Mouse (Mus musculus): ENCODE data around the gene Rgsl1. TPM values are rescaled to one million over a fixed set of nuclear protein-coding genes. Genes with fewer than 3 reads are reported as not detected.
"Not testable (repeated sequence)": the region's sequence is repeated elsewhere in the genome, so short reads cannot be mapped to it uniquely, and the experiment has no call there.

Gene Rgsl1
- polyA plus RNA-seq, 1 experiment from 2014 or later = 0.12 TPM

- Histone ChIP-seq H3K4me1 (no peaks in the 10 kb centered on the region), H3K9ac (no peak overlapping the region), H3K36me3 (no peaks in the 10 kb centered on the region), H3K9me3 (replicated peaks) (no peaks in the 10 kb centered on the region), H3K4me2 (replicated peaks) (no peak overlapping the region), H3K4me3 (no peak overlapping the region), H3K27ac (no peak overlapping the region), H3K27me3 (no peaks in the 10 kb centered on the region)
- no peak for ATAC-seq (ENCODE audit: low FRiP score)
- WGBS = 78% methylated on average over 10 of the region's 10 CpGs
Observed at GRCm38 (mm10) chr1:153769998-153770775, 73.8 kb downstream of the Rgsl1 start.

GRCm38 (mm10) chr1:153769571-153769970, 74.4 kb downstream of the Rgsl1 start:
- not testable (repeated sequence) for H3K4me1 ChIP-seq; H3K4me3 ChIP-seq; H3K9me3 ChIP-seq (replicated peaks); H3K27ac ChIP-seq; ATAC-seq (ENCODE audit: low FRiP score); H3K36me3 ChIP-seq; H3K4me2 ChIP-seq (replicated peaks); H3K9ac ChIP-seq; H3K27me3 ChIP-seq
- 73% methylated on average over 6 of the region's 6 CpGs for WGBS

GRCm38 (mm10) chr1:153768465-153768864, 75.5 kb downstream of the Rgsl1 start:
- no peak for ATAC-seq (ENCODE audit: low FRiP score)
- Histone ChIP-seq H3K4me3 (no peak overlapping the region), H3K4me2 (replicated peaks) (no peak overlapping the region), H3K27ac (no peak overlapping the region), H3K9ac (no peak overlapping the region), H3K9me3 (replicated peaks) (no peaks in the 10 kb centered on the region), H3K4me1 (no peaks in the 10 kb centered on the region), H3K27me3 (no peaks in the 10 kb centered on the region), H3K36me3 (no peaks in the 10 kb centered on the region)
- WGBS = 93% methylated on average over 5 of the region's 5 CpGs

GRCm38 (mm10) chr1:153767281-153767680, 76.7 kb downstream of the Rgsl1 start:
- Histone ChIP-seq H3K4me2 (replicated peaks) (no peak overlapping the region), H3K27ac (no peak overlapping the region), H3K9ac (no peak overlapping the region), H3K27me3 (no peaks in the 10 kb centered on the region), H3K9me3 (replicated peaks) (no peaks in the 10 kb centered on the region), H3K4me1 (no peaks in the 10 kb centered on the region), H3K36me3 (no peaks in the 10 kb centered on the region), H3K4me3 (no peak overlapping the region)
- no peak for ATAC-seq (ENCODE audit: low FRiP score)
- 100% methylated on average over 1 of the region's 1 CpGs for WGBS

- ATAC-seq (ENCODE audit: low FRiP score) = no peak
- no peak overlapping the region for H3K27ac ChIP-seq
- WGBS = 45% methylated on average over 8 of the region's 8 CpGs
Observed at GRCm38 (mm10) chr1:153766298-153766697, 77.6 kb downstream of the Rgsl1 start.

GRCm38 (mm10) chr1:153764136-153764535, 79.8 kb downstream of the Rgsl1 start:
- no peaks in the 10 kb centered on the region for H3K4me1 ChIP-seq
- no peak for ATAC-seq (ENCODE audit: low FRiP score)
- no peaks in the 10 kb centered on the region for H3K27me3 ChIP-seq
- H3K4me3 ChIP-seq = no peak overlapping the region
- WGBS = 91% methylated on average over 11 of the region's 11 CpGs
- H3K4me2 ChIP-seq (replicated peaks) = no peak overlapping the region
- no peaks in the 10 kb centered on the region for H3K9me3 ChIP-seq (replicated peaks)
- H3K27ac ChIP-seq = no peak overlapping the region
- H3K9ac ChIP-seq = no peak overlapping the region
- H3K36me3 ChIP-seq = peaks cover 24% of the 10 kb centered on the region

More at GRCm38 (mm10) chr1:153766298-153766697, 77.6 kb downstream of the Rgsl1 start:
- H3K4me2 ChIP-seq (replicated peaks) = no peak overlapping the region
- H3K36me3 ChIP-seq = peaks cover 8% of the 10 kb centered on the region
- no peak overlapping the region for H3K4me3 ChIP-seq
- no peak overlapping the region for H3K9ac ChIP-seq
- no peaks in the 10 kb centered on the region for H3K9me3 ChIP-seq (replicated peaks)
- no peaks in the 10 kb centered on the region for H3K4me1 ChIP-seq
- no peaks in the 10 kb centered on the region for H3K27me3 ChIP-seq

- Histone ChIP-seq H3K27me3 (no peaks in the 10 kb centered on the region), H3K9me3 (replicated peaks) (no peaks in the 10 kb centered on the region), H3K4me2 (replicated peaks) (no peak overlapping the region), H3K27ac (no peak overlapping the region), H3K36me3 (peaks cover 35% of the 10 kb centered on the region), H3K4me3 (no peak overlapping the region), H3K9ac (no peak overlapping the region), H3K4me1 (peaks cover 25% of the 10 kb centered on the region)
- ATAC-seq (ENCODE audit: low FRiP score) = no peak
- WGBS = 77% methylated on average over 25 of the region's 25 CpGs
Observed at GRCm38 (mm10) chr1:153753725-153754464, 90.0 kb downstream of the Rgsl1 start.

GRCm38 (mm10) chr1:153752521-153752920, 91.4 kb downstream of the Rgsl1 start:
- H3K4me3 ChIP-seq = no peak overlapping the region
- no peaks in the 10 kb centered on the region for H3K9me3 ChIP-seq (replicated peaks)
- peaks cover 30% of the 10 kb centered on the region for H3K36me3 ChIP-seq
- WGBS = 89% methylated on average over 6 of the region's 6 CpGs
- no peak for ATAC-seq (ENCODE audit: low FRiP score)
- H3K4me1 ChIP-seq = peaks cover 33% of the 10 kb centered on the region
- H3K27me3 ChIP-seq = no peaks in the 10 kb centered on the region
- no peak overlapping the region for H3K9ac ChIP-seq
- H3K4me2 ChIP-seq (replicated peaks) = peak overlapping the region; percentile 33
- no peak overlapping the region for H3K27ac ChIP-seq

GRCm38 (mm10) chr1:153751763-153752301, 92.1 kb downstream of the Rgsl1 start:
- H3K9ac ChIP-seq = no peak overlapping the region
- no peak overlapping the region for H3K4me3 ChIP-seq

GRCm38 (mm10) chr1:153750054-153750453, 93.9 kb downstream of the Rgsl1 start:
- Histone ChIP-seq H3K27ac (peak overlapping the region; percentile 88), H3K4me2 (replicated peaks) (peak overlapping the region; percentile 63), H3K36me3 (peaks cover 19% of the 10 kb centered on the region), H3K4me3 (peak overlapping the region; percentile 44), H3K4me1 (peaks cover 43% of the 10 kb centered on the region), H3K27me3 (no peaks in the 10 kb centered on the region), H3K9ac (peak overlapping the region; percentile 79), H3K9me3 (replicated peaks) (no peaks in the 10 kb centered on the region)
- WGBS = 62% methylated on average over 6 of the region's 6 CpGs
- 0 out of 2 replicates have a peak, but pooled peaks have one; percentile 11 for ATAC-seq (ENCODE audit: low FRiP score)

More at GRCm38 (mm10) chr1:153751763-153752301, 92.1 kb downstream of the Rgsl1 start:
- peaks cover 35% of the 10 kb centered on the region for H3K4me1 ChIP-seq
- 52% methylated on average over 13 of the region's 13 CpGs for WGBS
- ATAC-seq (ENCODE audit: low FRiP score) = no peak
- peaks cover 30% of the 10 kb centered on the region for H3K36me3 ChIP-seq
- H3K9me3 ChIP-seq (replicated peaks) = no peaks in the 10 kb centered on the region
- H3K4me2 ChIP-seq (replicated peaks) = peak overlapping the region; percentile 33
- no peaks in the 10 kb centered on the region for H3K27me3 ChIP-seq
- peak overlapping the region; percentile 4; the same call in 1 of the 2 replicates for H3K27ac ChIP-seq

GRCm38 (mm10) chr1:153749211-153749801, 94.6 kb downstream of the Rgsl1 start, which contains the start of gene Rnasel:
Rnasel (plus strand) TSS chr1:153749426.
- peak; percentile 66 for ATAC-seq (ENCODE audit: low FRiP score)
- Histone ChIP-seq H3K27me3 (no peaks in the 10 kb centered on the region), H3K4me3 (peak within 1 kb of the TSS; percentile 44), H3K27ac (peak within 1 kb of the TSS; percentile 88), H3K36me3 (peaks cover 11% of the 10 kb centered on the region), H3K9me3 (replicated peaks) (no peaks in the 10 kb centered on the region), H3K9ac (peak within 1 kb of the TSS; percentile 79), H3K4me2 (replicated peaks) (peak within 1 kb of the TSS; percentile 63), H3K4me1 (peaks cover 51% of the 10 kb centered on the region)
- 6% methylated on average over 18 of the region's 18 CpGs for WGBS

GRCm38 (mm10) chr1:153748549-153748948, 95.4 kb downstream of the Rgsl1 start:
- Histone ChIP-seq H3K9ac (no peak overlapping the region), H3K4me2 (replicated peaks) (peak overlapping the region; percentile 63; the same call in 1 of the 2 replicates), H3K9me3 (replicated peaks) (no peaks in the 10 kb centered on the region), H3K27ac (peak overlapping the region; percentile 88; the same call in 1 of the 2 replicates), H3K36me3 (0 out of 2 replicates have a peak, but pooled peaks cover 9% of the 10 kb centered on the region), H3K4me1 (peaks cover 52% of the 10 kb centered on the region), H3K27me3 (no peaks in the 10 kb centered on the region), H3K4me3 (no peak overlapping the region)
- WGBS = 0% methylated on average over 1 of the region's 1 CpGs
- ATAC-seq (ENCODE audit: low FRiP score) = peak; percentile 20; the same call in 1 of the 2 replicates
